Mouse (Mus musculus): ENCODE results near the gene Ddx24. TPM values are rescaled to one million over a fixed set of nuclear protein-coding genes. Genes with fewer than 3 reads are reported as not detected.

Ddx24 gene
- 100 to 1,000 TPM; 210 to 220 TPM for total RNA-seq (2023)

DNA sequence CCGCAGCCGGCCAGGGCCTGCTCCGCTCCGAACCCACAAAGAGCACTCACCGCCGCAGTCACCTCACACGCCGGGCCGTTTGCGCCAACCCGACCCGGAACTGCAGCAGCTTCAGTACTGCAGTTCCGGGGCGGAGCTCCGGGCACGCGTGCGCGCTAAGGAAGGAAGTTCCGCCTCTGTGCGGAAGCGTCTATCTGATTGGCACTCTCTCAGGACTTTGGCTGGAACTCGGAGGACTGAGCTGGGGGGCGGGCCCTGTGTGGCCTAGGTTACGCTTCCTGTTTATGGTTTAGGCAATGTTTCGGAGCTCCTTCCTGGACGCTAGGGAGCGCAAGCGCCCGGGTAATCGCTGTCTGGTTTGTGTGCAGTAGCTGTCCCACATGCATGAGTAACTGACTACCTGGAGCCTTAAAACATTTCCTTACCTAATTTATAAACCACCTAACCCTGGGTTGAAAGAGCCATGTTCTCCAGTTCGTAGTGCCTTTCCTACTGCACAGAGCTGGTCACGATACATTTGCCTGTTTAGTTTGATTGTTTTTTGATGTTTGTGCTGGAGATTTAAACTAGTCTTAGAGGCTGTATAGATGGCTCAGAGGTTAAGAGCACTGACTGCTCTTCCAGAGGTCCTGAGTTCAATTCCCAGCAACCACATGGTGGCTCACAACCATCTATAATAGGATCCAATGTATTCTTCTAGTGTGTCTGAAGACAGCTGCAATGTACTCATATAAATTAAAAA, at the start of gene Ddx24:
Gene Ddx24 (minus strand): TSS at position 102 of the 742 bp plus-strand sequence.

DNA sequence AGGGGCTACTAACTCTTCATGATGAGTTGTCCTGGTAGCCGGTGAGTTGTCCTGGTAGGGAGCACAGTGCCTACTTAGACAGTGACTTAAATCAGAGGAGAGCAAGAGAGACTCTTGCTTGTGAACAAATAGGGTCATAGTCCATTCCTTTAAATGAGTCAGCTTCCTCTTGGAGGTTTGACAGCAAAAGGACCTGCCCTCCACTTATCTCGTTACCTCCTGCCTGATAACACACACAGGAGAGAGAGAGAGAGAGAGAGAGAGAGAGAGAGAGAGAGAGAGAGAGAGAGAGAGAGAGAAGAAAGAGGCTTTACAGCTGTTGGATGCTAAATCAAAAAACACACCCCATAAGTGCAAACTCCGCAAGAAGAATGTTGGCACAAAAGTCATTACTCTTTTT, 31.5 kb upstream of the Ddx24 start, which contains the start of gene Ifi27l2b:
Gene Ifi27l2b (minus strand): TSS at position 84 of the 400 bp plus-strand sequence.

DNA sequence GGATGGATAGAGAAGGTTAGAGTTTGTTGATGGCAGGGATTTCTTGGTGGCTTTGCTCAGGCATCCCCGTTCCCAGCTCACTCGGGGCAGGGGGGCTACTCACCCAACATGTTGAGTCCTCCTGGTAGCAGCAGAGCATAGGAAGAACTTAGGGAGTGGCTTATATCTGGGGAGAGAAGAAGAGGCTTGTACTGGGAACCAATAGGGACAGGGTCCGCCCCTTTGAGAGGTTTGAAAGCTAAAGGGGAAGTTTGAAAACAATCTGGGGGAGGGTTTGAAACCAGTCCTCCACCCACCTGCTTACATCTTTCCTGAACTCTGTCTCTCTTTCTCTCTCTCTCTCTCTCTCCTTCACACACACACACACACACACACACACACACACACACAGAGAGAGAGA, 17.9 kb upstream of the Ddx24 start, which contains the start of gene Ifi27l2a:
Gene Ifi27l2a (minus strand): TSS at position 157 of the 400 bp plus-strand sequence.

DNA sequence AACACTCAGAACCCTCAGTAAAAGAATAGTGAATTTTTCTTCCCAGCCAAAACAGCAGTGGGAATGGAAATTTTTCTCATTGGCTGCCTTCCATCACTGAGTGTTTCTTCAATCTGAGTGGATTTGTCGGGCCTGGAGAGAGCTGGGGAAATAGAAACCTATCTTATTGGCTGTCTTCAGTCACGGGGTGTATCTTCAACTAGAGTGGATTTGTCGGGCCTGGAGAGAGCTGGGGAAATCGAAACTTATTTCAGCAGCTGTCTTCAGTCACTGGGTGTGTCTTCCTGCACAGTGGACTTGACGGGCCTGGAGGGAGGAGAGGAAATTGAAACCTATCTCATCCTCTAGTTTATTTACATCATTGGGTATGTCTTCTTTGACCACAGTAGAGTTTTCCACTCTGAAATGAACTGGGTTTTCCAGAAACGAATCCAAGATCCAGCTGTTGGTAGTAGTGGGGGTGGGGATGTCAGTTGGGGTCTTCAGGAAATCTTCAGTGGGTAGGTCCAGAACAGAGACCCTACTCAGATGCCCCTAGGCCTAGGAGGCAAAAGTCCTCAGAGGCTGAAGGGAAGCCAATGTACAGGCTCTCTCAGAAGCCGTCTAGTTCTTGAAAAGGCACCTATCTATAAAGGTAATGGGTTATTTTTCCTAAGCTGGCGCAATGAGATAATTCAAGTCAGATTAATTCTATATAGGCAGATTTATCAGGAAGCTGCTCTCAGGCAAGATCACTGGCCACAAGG, 8.5 kb upstream of the Ddx24 start, which contains the start of gene Ifi27:
Gene Ifi27 (plus strand): TSS at position 226 of the 746 bp plus-strand sequence.

DNA sequence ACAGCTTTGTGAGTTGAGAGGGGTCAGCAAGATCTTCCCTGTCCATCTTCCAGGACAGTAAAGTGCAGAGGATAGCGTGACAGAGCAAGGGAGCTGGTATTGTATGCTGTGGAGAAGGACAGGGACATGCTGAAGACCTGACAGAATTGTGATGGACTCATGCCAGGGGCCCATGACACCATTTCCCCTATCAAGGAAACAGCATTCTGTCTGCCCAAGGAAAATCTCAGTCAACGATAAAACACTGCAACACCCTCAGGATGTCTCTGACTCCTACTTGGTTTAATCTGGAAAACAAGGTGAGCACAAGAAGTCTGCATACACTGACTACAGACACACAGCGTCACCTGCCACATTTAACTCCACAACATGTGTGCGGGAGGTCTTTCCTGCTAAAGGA, 17.9 kb downstream of the Ddx24 start, which contains the start of gene 9330161L09Rik:
Gene 9330161L09Rik (minus strand): TSS at position 101 of the 400 bp plus-strand sequence.

DNA sequence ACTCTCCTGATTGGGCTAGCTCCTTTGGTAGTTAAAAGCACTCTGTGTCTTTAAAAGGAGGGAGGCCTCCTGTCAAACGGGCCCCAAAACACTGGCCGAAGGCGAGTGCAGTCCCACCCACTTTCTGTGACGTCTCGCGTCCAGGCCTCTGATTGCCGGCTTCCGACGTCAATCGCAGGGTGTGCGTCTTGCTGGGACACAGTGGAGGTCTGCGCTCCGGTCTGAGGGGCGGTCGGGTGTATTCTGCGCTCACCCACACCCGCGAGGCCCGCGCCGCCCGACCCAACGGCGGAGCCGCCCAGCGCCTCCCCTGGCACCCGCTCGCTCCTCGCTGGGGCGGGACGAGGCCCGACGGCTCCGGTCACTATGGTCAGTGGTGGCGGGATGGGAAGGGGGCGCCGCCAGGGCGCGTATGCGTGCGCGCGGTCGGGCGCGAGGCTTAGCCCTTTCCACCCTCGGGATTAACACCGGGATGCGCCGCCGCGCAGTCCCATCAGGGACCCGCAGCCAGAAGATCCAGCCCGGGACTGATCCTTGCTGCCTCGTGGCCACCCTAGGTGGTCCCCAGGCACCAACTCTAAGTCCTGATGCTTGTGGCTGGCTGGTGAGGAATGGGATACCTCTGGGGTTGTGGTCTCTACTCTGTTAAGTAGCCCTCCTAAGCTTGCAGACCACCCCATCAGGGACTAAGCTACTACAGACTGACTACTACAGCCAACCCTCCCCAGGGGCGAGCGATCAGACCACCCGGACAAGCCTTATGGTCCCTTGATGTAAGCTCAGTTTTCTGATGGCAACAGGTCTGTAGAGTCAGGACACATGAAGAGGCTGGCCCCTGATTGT, 36.9 kb downstream of the Ddx24 start, which contains the start of gene Otub2:
Gene Otub2 (plus strand): TSS at position 178 of the 843 bp plus-strand sequence.

Other genes starting within 250 kb of the Ddx24 start
- gene Prima1, start 183.7 kb downstream of the Ddx24 start, total RNA-seq (2023) = not detected
- not detected for gene Fam181a, start 114.9 kb downstream of the Ddx24 start, total RNA-seq (2023)
- 10 to 100 TPM in 1 of 2 experiments, 1 to 10 TPM in 1; 7.6 to 24.2 TPM for gene Asb2, start 69.8 kb downstream of the Ddx24 start, total RNA-seq (2023)
- gene Otub2, start 37.1 kb downstream of the Ddx24 start, total RNA-seq (2023) = 1 to 10 TPM; 1.7 to 2.1 TPM
- gene 9330161L09Rik, start 18.0 kb downstream of the Ddx24 start, total RNA-seq (2023) = 10 to 100 TPM; 10.1 to 17.3 TPM
- gene Ifi27, start 8.4 kb upstream of the Ddx24 start, total RNA-seq (2023) = 100 to 1,000 TPM; 181 to 182 TPM
- gene Ifi27l2a, start 17.9 kb upstream of the Ddx24 start, total RNA-seq (2023) = 100 to 1,000 TPM; 221 to 302 TPM
- gene Ifi27l2b, start 31.4 kb upstream of the Ddx24 start, total RNA-seq (2023) = not detected
- under 1 TPM in 1 of 2 experiments, not detected in 1; 0.32 TPM for gene Ppp4r4, start 106.5 kb upstream of the Ddx24 start, total RNA-seq (2023)
- not detected for gene Serpina10, start 205.6 kb upstream of the Ddx24 start, total RNA-seq (2023)
- not detected for gene Serpina6, start 231.4 kb upstream of the Ddx24 start, total RNA-seq (2023)